Mouse (Mus musculus) brain, embryonic 14.5 days (tissue): Measurements from ENCODE around the gene Dnase1.

Source experiments
- CTCF ChIP-seq: fragments of 200-500 bp; IDR thresholded peaks from 2 replicates; pipeline ENCODE4 v1.5.1; 2012; ENCODE audit warnings: inconsistent platforms, mild to moderate bottlenecking, moderate library complexity, borderline replicate concordance; ENCODE audit not compliant: insufficient read depth, insufficient read length; ENCODE audit errors: extremely low read depth
- POLR2A ChIP-seq: fragments of 200-500 bp; IDR thresholded peaks from 2 replicates; pipeline ENCODE4 v1.6.1; 2012; ENCODE audit warnings: mild to moderate bottlenecking, inconsistent platforms, borderline replicate concordance; ENCODE audit not compliant: poor library complexity, insufficient read depth, insufficient read length, severe bottlenecking; ENCODE audit errors: extremely low read depth

DNA sequence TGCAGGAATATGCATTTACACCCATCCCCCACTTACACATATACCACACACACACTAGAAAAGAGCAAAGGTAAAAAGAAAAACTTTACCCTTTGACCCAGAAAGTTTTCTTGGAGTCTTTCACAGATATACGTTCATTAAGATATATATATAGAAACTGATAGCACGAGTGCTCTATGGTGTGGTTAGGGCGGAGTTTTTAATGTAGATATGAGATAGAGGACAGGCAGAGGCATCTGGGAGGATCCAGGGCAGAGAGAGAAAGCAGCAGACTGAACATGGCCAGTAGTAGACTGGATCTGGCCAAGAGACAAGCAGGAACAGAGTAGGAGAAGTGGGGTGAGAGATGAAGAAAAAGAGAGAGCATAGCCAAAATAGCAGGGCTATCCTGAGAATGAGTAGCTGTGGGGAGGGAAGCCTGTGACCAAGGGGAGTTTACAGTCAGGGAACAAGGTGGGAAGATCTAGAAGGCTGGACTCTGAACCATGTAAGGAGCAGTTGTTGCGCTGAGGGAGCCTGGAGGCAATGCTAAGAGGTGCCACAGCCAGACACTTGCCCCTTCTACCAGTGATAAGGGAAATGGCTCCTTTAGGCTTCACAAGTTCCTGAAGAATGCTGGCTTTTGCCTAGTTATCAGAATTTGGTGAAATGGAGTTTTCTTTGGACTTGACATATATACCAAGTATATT lies 23.7 kb upstream of the Dnase1 start:
- TF ChIP-seq CTCF: no peak
- TF ChIP-seq POLR2A: no peak
